Mouse (Mus musculus) right cerebral cortex, postnatal 10 days (tissue): ENCODE measurements at regions not wholly inside any gene's neighbourhood (a gene's known extent, or its start where the extent isn't known, plus 50 kb on each side); places are given as distances from the start of the nearest gene placed in this dataset.

Experiments used
- DNase-seq, 2 experiments: peaks; one replicate each; pipeline ENCODE4 v3.0.0; 2021; ENCODE audit warnings: low spot score in 2 of 2

DNA sequence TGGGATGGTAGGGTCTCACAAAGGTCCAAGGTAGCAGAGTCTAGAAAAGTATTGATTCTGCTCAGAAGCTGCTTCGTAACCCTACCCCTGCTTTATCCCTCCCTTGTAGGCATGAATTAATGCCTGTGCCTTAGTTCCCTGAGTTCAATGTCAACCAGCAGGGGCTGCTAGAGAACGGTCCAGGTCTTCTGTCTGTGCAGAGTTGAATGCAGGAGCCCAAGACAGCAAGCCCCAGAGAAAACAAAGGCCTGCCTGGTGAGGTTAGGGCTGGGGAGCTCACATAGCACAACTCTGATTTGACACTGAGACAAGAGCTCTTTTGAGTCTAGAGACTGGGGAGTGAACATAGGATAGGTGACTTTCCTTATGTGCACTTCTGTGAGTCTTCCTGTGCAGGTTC, 56.6 kb downstream of the Olig3 start:
- no peak for DNase-seq

DNA sequence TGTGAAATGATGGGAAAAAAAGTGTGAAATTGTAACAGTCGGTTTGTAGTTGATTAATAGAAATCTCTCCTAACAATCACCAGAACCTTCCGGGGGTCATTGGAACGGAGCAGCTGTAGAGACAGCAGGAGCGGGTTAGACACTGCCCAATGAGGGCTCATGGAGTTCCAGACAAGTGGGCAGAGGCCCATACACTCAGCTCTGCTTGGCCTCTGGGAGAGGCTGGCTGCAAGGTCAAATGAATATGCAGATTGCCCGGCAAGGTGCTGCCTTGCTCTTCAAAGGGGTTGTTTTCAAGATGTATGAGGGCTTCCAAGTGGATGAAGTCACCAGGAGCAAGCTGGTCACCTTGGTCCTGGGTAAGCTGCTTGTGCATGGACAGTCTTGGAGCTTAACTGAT, 57.6 kb downstream of the Olig3 start:
- no peak for DNase-seq

DNA sequence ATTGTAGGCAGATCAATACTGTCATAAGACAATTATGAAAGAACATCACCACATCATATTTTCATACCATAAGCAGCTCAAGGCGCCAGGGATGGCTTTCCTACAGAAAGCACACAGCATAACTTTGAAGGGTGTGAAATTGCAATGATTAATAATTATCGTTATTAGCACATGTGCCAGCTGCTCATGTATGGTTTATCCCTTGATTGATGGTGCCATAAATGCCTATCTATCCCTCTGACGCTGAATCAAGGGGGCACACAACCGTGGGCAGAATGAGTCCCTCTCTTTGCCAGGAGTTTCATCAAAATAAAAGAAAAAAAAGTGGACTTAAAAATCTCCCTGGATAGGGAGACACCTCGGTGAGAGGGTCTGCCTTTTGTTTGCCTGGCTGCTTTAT, 58.5 kb downstream of the Olig3 start:
- no peak for DNase-seq

DNA sequence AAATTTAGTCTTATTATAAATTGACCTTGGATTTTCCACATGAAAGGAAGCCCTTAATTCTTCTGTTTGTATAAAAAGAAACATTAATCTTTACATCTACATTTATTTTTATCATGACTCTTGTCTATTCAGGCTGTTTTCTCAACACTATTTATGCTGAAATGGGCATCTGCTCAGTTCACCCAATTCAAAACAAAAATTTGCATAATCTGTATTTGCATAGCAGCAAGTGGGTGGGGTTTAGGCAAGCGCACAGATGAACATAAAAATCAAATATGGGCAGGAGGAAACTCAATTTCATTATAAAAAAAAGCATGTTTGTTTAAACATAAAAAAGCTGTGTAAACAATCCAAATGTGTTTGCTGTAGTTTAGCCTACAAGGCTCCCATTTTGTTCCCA, 67.7 kb downstream of the Olig3 start:
- DNase-seq: no peak

DNA sequence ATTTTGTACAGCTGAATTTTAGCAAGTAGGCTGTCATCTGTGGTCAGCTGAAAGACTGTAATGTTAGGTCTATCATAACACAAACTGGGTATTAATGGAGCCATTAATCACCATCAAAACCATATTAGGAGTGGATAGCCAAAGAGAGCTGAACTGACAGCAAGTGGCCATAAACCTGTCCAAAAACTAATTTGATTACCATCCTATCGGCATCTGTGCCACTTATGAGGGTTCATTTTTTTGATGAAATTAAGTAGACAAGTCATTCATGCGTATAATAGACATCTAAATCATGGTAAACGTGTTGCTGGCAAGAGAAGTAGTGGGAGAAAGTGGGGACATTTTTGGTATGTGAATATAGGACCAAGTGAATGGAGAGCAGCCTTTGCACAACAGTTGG, 68.6 kb downstream of the Olig3 start:
- DNase-seq: no peak

DNA sequence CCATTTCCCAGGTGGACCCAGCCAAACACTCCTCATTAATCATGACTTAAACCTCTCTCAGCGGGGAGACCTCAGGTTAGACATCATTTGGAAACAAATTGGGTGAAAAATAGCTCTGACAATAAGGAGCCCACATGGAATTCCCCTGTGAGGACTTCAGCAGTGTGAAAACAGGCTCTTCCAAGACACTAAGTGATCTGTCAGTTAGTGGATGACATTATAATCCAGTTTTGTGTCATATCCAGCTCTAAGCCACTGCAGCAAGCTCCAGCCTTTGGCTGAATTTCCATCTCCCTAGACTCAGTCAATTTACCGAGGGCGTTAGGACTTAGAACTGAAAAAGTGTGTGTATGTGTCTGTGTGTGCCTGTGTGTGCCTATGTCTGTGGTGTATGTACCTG, 70.5 kb downstream of the Olig3 start:
- DNase-seq: no peak

DNA sequence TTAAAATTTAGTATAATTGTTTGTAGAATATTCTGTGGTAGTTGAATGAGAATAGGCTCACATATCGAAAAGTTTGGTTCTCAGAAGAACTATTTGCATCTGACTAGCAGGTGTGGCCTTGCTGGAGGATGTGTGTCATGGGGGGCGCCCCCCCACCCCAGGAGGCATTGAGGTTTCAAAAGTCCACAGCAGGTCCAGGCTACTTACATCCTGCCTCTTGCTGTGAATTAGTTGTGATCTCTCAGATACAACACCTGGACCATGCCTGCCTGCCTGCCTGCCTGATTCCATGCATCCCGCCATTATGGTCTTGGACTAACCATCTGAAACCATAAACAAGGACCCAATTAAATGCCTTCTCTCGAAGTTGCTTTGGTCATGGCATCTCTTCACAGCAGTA, 76.2 kb downstream of the Olig3 start:
- no peak for DNase-seq

DNA sequence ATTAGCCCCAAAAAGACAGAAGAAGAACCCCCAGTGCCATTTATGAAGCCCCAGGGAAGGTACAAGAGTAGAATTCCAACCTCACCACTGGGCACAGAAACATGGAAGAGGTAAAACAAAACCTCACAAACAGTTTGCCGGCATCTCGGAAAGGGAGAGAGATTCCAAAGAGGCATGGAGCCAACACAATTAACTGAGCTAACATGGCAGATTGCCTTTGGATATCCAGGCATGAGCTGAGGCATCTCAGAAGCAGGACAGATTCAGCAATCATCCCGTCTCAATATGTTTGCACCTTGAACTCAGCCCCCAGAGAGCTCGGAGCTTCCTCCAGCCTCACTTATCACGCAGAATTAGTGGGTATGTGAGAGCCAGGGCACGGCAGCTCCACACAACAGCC, 78.3 kb downstream of the Olig3 start:
- no peak for DNase-seq

DNA sequence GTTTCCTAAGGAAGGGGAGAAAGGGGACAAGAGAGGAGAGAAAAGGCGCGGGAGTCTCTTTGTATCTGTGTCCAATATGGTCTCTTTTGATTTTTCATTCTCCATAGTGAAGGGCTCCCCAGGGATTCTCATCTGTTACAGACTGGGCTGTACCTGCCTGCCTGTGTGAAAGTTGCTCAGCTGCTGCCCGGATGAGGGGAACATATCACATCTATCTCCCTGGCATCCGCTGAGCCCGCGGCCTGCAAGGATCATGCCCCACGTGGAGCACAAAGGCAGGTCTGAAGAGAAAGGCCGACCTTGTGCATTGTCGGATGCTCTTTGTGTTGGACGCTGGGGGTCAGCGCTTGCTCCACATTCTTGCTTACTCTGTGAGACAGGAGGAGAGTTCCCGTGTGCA, 85.5 kb downstream of the Olig3 start:
- DNase-seq: no peak

DNA sequence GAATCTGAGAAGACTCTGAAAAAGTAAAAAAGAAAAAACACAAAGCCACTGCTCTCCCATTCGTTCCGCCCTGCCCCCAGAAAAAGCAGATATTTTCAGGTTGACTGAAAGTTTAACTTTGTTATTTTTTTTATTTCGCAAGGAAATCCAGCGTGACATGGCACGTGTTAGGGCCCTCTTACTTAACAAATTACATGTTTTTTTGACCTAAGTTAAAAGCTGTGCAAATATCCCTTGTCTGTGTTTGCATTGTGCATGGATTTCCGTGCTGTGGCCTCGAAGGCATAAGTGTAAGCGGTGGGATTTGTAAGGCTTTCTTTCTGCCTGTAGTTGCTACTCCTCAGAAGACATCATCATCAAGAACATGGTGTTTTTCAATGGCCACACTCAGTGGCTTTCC, 87.2 kb downstream of the Olig3 start:
- no peak for DNase-seq

DNA sequence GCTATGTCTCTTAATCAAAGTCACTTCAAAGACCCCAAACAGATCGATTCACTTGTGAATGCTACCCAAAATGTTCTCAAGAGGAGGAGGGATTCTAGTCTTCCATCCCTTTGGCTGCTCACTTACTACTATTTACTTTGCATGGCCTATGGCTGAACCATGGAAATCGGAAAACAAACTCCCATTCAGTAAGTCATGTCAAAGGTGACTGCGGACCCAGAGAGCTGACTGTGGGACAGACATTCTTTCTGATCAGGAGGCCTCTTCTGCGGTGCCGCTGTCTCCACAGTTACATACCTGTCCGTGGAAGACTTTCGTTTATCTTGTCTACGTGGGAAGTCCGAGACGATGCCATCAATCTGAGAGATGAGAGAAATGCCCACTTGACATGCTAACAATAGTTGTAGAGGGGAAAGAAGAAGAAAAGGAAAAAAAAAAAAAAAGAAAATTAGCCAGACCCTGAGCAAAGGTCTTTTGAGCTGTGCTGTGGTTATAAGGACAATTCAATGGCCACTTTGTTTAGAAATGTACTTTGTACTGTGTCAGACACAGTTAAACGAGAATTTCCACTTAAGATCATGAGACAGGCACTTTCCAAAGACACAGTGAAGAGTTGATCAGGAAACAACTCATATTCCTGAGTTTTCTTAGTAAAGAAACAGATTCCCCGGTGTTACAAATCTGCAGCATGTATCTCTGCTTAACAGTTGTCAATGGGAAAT, 92.7 kb downstream of the Olig3 start:
- DNase-seq: no peak

DNA sequence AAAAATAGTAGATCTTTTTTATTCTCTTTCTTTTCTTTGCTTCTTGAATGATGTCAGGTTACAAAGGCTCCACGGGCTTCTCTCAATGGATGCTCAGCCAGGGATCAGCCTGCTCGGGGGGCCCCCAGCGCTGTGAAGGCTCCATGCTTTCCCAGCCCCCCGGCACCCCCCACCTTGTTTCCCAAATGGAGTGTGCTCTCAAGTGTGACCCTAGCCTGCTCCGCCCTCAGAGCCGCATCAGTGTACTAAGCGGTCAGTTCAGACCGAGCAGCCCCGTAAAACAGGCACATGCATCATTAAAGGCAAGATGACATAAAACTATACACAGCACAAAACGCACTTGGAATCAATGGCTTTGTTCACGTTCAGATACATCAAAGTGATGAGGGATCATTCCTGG, 102.7 kb downstream of the Olig3 start:
- no peak for DNase-seq

DNA sequence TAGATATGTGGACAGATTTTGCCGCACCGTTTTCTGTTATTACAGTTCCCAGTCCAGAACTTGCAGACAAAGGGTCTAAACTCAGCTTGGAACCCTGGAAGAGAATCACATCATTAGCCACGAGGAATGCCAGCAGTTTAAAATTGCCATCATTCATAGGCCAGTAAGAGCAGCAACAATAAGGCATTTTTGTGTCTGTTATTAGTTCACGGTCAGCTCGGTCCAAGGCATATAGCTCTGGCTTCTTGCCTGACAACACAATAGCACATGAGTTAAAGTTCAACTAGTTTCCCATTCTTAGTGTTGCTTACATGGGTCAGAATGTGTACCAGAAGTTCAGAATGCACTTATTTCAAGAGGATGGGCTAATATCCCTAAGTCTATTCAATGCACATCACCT, 103.4 kb downstream of the Olig3 start:
- DNase-seq: no peak

DNA sequence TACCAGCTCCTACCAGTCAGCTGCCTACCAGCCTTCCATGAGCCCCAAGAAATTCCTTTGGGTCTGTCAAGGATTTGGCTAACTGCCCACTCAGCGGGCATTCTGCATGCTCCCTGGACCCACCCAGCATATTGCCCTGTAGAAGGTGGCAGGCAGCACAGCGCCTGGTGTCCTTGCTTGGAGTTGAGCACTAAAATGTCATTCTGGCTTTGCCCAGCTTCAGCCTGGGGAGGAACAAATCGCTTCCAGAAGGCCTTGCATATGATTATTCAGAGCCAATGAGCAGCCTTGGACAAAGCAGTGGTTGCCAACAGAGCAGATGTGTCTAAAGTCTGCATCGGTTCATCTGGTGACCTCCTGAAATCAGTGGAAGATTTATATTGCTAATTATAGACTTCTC, 103.8 kb downstream of the Olig3 start:
- DNase-seq: no peak

DNA sequence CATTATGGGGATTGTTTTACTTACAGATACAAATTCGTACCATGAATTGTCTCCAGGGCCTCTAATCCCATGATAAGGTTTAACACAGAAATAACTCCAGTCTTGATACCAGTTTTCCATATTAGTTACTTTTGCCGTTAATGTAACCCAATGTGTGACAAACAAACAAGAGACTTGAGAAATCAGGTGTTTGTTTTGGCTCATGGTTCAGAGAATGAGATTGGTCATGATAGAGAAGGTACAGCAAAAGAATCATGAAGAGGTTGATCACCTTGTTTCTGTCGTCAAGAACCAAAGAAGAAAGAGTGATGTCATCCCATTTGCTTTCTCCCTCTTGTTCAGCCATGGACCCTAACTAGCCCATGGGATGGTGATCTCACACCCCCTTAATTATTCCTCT, 107.5 kb downstream of the Olig3 start:
- no peak for DNase-seq

DNA sequence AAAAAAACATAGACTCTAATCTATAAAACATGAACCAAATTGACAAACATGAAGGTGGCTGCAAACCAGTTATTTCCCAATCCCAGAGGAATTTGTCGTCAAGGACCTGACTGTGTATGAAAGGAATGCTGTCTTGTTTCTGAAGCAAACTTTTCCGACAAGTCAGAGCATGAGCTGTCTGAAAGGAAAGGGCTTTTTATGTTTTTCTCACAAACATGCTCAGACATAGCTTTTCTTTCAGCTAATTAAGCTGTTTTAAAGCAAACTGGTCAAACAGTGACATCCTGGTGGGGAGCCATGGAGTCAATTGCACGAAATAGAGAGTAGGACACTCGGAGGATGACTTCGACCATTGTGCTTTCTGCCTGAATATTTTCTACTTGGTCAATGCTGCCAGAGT, 108.2 kb downstream of the Olig3 start:
- no peak for DNase-seq

DNA sequence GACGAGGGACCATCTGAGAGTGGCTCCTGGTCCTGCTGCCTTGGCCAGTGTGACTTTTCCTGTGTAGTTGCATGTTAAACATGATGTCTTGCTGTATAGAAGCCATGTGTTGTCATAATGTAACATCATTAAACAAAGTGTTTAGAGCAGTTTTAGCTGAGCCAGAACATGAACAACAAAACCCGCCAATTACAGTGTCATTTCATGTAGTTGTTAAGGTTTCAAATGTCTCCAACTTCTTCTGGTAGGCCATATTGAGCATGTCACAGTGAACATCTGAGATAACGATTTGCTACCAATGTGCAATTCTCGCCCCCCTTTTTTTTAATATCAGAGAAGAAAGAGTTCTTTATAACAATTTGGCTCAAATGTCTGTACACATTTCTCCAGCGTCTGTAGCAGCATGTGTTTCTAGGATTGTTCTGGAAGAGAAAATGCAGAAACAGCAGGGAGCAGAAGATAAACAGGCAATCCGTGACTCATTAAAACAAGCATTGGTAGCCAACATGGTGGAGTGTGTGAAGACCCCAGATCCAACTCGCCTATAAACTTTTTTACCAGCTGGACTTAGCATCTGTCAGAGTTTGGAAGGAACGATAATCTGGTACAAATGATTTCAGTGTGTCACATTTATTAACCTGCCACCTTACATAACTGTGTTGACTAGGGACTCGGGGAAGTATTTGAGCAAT, 115.2 kb downstream of the Olig3 start:
- no peak for DNase-seq

DNA sequence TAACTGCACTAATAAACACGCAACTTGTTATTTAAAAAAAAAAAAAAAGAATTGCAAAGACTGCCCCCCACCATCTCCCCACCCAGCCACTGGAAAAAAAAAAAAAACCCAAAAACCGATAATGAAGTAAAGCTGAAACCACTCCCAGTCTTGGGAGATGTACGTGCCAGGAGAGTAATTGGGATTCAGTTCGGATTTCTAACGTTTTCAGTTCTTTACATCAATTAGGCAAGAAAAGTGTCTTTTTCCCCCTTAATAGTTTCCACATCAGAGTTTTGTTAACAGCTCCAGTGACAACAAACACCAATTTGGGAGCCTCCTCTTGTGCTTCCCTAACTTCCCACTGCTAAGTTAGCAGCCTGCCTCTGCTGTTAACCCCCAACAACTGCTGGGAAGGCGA, 115.7 kb downstream of the Olig3 start:
- no peak for DNase-seq

DNA sequence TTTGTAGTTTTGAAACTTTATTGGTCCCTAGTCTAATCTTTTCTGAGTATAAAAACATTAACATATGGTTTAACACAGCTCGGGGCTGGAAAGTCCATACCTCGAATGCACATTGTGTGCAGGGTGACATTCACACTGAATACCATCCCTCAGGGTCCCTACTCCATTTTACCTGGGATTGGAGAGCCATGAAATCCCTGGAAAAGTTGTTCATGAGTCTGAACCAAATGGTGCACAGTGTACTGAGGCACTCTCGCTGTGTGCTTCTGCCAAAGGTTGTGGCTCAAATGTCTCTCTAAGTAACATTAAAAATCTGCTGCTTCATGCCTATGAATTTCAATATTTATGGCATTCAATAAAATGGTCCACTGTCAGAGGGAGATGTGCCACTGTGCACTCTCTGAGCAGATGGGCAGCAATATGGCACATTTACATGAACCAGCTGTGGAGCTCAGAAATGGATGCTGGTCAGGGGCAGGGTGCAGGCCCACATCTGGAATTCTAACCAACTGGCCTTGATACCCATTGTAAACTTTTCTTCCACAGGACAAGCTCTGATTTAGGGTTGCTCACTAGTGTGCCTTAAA, 116.7 kb downstream of the Olig3 start:
- DNase-seq: no peak

DNA sequence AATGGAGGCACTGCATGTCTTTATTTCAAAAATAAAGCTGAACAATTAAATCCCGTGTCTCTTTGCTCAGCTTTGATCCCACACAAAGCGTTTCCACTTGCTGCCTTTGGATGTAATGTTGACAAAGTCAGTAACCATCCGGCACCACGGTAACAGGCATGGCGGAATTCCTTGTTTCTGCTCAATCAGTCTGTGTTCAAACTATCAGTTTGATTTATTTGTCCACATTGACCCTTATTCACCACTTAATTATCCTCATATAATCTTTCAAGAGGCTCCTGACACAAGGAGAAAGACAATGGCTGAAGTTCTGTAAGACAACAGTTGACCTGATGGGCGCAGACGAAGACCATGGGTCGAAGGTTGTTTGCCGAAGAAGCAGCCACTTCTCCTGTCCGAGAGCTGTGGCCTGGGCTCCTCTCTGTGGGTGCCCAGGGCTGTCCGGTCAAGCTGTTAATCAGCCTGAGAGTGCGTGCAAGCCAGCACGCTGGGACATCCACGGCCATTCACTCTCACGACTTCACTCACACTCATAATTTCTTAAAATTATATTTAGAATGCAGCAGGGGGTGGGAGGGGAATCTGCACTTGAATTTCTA, 106.1 kb upstream of the Ifngr1 start:
- DNase-seq: no peak

DNA sequence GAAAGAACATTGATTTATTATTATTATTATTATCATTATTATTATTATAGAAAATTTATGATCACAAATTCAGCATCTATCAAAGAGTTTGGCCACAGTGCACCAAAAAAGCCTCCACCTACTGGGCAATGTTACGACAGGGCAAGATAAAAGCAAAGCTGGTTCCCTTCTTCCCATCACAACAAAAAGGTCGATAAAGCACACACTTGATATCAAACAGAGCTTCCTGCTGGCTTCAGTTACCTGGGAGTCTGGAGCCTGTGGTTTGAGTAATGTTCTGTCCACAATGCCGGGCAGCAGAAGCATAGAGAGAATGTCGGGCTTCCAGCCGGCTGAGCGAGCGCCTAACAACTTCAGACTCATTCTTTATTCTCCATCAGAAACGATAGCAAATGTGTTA, 101.2 kb upstream of the Ifngr1 start:
- DNase-seq: no peak

DNA sequence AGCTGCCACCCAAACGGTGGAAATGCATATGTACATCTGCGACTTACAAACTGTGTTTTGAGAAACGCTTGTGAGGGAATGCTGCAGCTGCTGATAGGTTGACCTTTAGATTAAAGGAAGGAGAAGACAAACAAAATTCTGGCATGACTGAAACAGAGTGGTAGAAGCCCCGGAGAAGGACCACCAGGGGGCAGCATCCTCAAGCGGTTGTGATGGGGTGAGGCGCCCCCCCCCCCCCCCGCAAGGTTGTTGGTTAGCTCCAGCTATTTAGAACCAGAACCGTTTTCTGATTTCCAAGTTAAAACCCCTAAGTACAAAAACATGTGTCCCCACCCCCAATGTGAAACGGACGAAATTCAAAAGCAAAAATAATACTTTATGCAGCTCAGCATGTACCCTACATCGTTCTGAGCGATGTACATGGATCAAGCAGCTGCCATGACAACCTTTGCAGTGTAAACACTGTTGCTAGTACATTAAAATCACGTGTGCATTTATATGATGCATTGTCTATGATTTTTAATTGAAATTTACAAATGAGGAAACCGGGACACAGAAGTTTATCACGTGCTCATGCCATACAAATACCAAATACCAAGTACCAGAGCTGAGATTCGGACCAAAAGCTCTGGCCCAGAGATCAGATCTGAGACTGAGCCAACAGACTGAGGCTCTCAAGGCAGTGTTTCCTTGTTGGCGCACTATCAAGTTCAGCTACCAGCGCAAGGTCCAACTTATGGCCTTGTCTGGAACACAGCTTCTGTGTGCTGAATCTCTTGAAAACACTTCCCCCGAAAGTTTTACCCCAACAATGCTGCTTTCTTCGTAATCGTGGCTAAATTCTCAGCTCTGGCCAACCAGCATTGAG, 100.0 kb upstream of the Ifngr1 start:
- peak; percentile 35 to 72 for DNase-seq
